Mouse (Mus musculus): Measurements from ENCODE around the gene Gss. TPM values are rescaled to one million over a fixed set of nuclear protein-coding genes. Genes with fewer than 3 reads are reported as not detected.
A peak's percentile ranks its signal among the peaks of the same experiment; 100 is the strongest.
"Not testable (repeated sequence)": the region's sequence is repeated elsewhere in the genome, so short reads cannot be mapped to it uniquely, and the experiment has no call there.

The Gss gene
- total RNA-seq, 2 experiments from 2014 or later, result 11.6 to 15.2 TPM

DNA sequence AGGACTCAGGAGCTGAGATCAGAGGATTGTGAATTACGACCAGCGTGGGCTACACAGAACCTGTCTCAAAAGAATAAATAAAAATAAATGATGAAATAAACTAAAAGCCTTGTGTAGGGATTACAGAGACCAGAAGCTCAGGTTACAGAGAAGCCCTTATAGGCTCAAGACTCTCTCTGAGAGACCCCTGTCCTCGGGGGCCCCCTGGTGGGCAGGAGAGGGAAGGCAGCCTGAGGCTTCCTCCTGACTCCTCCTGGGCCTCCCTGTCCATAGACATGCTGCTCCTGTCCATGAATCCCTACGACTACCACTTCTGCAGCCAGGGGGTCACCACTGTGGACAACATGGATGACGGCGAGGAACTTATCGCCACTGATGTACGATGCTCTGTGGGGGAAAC lies 27.2 kb upstream of the Gss start:
- peak; percentile 88 to 91 for DNase-seq (ENCODE audit: low spot score in 2 of 2)

DNA sequence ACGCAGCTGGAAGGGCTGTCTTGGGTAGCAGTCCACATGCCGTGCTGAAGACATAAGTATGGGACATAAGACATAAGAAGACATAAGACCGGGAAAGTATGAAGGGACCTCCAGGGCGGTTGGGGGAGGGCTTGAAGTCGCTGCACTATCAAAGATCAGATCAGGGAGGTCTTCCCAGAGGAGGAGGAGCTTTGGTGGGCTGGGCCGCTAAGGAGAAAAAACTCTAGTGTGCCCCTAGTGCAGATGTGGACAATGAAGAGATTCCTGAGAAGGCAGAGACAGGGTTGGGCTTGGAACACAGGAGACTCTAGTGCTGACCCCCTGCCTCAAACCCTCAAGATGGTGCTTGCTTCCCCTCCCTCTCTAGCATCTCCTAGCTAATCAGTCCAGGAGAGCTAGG lies 24.4 kb upstream of the Gss start:
- DNase-seq (ENCODE audit: low spot score in 2 of 2), result no peak

DNA sequence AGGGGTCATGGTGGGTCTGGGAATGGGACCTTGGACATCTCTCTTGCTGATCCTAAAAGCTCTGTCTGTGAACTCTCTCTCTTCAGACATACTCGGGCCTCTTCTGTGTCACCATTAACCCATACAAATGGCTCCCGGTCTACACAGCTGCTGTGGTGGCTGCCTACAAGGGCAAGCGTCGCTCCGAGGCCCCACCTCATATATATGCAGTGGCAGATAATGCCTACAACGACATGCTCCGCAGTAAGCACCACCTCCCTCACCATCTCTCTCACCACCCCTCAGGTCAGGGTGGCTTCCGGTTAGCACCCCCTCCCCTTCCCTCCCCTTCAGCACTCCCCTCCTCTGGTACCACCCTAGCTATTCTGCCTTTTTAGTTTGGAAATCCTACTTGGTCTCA lies 21.3 kb upstream of the Gss start:
- no peak for DNase-seq (ENCODE audit: low spot score in 2 of 2)

DNA sequence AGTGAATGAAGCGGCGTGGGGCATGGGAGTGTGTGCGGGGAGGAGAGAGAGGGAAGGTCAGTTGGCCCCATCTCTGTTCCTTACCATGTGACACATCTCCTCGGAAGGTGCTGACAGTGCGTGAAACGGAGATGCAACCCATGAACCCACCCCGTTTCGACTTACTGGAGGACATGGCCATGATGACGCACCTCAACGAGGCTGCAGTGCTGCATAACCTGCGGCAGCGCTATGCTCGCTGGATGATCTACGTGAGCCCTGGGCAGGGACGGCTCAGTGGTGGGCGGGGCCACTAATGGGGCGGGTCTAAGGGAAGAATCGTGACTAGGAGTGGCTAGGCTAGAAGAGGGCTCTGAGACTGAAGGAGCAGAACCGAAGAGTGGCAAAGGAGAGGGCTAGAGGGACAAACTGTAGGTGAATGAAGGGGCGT lies 20.7 kb upstream of the Gss start:
- no peak for DNase-seq (ENCODE audit: low spot score in 2 of 2)

DNA sequence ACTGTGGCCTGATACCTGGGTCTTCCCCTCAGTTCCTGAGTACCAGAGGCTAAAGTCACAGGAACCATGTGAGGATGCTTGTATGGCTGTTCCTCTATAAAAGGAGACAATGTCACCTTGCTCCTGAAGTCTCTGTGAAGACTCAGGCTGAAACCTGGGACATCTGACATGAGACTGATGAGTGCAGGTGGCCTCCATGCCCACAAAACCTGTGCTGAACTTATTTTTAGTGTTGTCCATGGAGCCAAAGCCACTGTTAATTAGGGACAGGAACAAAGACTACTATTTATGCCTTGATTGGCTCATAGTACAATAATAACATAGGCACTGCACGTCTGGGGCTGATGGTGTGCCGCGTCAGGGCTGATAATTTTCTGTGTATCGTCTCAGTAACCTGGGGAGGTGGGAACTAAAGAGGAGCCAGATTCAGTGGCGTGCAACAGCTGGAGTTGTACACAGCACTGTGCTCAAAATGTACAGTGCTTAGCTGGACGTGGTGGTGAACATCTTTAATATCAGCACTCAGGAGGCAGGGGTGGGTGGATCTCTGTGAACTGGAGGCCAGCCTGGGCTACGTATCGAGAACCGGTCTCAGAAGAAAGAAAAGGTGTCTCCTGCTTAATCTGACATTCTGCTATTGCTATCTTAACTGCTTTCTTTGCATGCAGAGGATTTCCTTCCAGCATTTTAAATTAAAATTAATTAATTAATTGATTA lies 19.4 kb upstream of the Gss start:
- DNase-seq (ENCODE audit: low spot score in 2 of 2), result no peak

DNA sequence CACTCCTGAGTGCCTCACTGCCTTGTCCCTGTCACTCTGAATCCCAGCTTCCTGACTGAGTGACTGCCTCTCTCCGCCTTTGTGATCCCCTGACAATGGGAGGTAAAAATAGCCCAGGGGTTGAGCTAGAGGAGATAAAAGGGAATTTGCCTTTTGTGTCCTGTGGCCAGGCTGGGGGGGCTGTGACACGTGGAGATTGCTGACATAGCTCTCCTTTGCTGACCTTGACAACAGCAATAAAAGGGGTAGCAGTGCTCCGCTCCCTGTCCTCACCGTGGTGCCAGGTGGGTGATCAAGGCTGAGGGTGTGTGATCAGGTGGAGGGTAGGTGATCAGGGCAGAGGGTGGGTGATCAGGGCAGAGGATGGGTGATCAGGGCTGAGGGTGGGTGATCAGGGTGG lies 18.4 kb upstream of the Gss start, which contains the start of gene Myh7b:
Gene Myh7b (plus strand): TSS at position 235 of the 400 bp plus-strand sequence.
- no peak for DNase-seq (ENCODE audit: low spot score in 2 of 2)

DNA sequence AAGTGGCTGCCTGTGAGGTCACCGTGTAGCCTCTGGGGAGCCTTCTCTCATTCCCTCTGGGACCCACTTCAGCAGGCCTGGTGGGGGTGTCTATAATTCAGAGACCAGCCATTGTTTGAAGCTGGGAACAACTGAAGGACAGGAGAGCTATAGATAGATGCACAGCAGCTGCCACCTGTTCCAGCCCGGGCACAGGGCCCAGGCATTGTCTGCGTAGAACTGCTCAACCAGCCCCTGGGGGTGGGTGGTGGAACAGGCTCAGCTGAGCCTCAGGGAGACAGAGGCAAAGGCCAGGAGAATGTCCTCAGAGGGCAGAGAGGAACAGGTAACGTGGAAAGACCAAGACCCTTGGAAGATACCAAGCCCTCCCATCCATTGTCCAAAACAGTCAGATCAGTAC lies 13.8 kb upstream of the Gss start:
- peak; percentile 29 to 60 for DNase-seq (ENCODE audit: low spot score in 2 of 2)

DNA sequence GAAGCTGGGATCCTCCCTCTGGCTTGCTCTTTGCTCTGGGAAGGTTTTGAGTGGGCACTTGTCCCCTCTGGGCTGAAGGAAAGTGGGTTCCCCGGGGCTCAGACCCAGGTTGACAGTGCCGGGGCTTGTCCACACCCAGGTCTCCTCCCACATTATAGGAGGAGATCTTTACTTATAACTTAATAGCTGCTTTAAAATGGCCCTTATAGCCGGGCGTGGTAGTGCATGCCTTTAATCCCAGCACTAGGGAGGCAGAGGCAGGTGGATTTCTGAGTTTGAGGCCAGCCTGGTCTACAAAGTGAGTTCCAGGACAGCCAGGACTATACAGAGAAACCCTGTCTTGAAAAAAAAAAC lies 12.6 kb upstream of the Gss start:
- DNase-seq (ENCODE audit: low spot score in 2 of 2), result not testable (repeated sequence)

DNA sequence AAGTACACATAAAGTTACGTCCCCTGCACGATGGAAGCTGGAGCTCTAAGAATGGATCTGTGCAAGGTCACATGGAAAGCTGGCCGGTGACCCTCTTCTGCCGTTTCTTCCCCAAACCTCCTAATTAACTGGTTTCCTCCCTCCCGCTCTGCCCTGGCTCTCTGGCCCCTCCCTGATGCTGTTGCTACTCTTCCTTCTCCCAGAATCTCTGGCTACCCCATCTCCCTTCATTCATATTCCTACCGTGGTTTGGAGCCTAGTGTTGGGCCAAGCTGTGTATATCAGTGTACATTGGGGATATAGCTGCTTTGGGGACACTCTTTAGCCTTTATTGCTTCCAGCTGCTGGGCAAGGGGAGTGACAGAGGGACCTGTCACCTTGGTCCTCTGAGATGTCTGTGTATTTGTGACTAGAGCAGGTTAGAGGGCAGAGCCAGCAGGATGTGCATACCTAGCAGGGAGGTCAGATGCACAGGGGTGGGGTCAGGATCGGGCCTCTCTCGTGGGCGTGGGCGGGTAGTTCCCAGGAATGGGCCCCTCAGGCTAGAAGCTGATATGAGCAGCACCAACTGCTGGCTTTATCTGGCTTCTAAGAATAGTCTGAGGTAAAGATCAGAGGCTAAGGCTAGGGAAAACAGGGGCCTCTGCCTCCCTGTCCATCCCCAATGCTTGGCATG lies 12.1 kb upstream of the Gss start:
- DNase-seq (ENCODE audit: low spot score in 2 of 2), result no peak

DNA sequence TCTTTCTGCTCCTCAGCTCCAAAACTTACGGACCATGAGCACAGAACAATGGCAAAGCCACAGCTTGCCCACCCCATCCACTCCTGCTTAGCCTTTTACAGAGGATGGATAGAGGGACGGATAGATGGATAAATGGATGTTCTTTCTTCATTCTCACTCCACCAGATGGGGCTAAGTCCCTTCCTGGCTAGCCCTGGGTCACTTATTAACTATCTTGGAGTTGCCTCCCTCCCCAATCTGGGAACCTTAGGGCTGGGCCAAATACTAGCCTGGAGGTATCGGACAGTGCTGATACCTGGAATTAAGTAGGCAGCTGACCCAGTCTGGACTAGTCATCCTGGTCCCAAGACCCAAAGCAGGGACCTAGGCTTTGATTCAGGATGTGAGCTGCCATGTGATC lies 11.1 kb upstream of the Gss start:
- DNase-seq (ENCODE audit: low spot score in 2 of 2), result no peak

DNA sequence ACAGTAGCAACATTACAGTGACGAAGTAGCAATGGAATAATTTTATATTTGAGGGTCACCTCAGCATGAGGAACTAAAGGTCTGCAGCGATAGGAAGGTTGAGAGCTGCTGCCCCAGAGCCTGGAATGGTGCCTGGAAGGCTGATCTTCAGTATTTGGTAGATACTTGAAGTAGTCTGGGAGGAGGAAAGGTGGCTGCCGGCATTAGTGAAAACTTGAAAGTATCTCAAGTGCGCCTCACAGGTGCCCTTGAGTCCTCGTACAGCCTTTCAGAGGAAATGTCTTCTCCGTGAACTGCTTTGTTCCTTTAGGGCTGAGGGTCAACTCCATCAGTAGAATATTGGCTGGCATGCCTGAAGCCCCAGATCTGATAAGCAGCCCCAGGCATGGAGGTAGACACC lies 2.9 kb upstream of the Gss start:
- no peak for DNase-seq (ENCODE audit: low spot score in 2 of 2)

DNA sequence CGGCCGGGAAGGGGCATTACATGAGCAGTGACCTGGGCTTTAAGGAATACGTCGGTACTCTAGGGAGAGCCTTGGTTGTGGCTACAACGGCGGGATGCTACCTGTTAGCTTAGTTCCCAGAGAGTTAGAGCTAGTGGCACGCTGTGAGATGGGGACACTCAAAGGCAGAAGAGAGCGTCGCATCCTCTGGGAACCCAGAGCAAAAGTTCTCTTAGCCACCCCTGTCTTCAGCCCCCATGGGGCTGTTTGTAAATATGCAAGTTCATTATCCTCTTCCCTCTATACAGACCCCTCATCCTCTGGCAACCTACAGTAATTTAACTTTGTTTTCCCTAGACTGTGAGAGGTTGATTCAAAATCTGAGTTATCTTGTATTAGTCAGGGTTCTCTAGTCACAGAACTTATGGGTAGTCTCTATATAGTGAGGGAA lies 259 bp upstream of the Gss start:
- DNase-seq (ENCODE audit: low spot score in 2 of 2), result no peak

DNA sequence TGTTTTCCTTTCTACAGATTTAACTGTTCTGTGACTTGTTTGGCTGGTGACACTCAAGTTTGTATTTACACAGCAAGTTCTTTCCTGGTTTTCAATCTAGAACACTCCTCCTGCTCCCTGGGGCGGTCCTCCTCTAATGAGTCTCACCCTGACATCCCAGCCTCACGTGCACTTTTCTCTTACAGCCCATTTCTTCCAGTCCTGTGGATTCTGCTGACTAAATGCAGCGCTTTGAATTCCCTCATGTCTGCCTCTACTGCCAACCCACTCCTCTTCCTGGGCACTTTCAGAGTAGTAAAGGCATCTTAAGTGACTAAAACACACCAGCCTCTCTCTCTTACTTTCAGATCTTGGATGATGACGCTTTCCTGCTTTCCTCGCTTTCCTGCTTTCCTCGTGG lies 934 bp downstream of the Gss start:
- no peak for DNase-seq (ENCODE audit: low spot score in 2 of 2)

DNA sequence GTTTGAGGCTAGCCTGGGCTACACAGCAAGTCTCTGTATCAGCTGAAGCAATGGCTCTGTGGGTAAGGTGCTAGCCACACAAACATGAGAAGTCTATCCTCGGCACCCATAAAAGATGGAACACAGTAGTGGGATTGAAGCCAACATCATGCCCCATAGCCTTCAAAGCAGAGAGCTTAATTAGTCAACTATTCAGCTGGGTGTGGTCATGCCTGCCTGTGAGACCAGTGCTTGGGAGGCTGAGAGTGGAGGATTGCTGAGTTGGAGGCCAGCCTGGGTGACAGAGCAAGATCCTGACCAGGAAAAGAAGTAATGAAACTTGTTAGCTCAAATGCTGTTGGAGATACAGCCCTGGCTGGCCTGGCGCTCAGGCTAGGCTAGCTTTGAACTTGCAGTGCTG lies 1.7 kb downstream of the Gss start:
- no peak for DNase-seq (ENCODE audit: low spot score in 2 of 2)

DNA sequence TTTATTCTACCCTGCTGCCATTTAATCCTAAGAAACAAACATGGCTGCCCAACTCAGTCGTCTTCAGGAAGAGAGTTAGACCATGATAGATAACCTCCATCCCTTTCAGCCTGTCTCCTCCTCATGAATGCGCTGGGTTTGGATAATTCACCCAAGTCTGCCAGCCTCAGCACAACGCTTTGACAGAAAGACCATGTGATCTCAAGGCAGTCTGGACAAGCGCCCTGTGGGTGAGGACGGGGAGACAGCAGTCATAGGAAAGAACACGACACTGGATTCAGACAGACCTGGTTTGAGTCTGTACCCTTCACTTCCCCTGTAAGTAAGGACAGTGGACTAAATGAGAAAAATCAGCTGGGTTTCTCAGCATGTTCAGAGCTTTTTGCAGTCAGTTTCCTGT lies 3.1 kb downstream of the Gss start:
- no peak for DNase-seq (ENCODE audit: low spot score in 2 of 2)

DNA sequence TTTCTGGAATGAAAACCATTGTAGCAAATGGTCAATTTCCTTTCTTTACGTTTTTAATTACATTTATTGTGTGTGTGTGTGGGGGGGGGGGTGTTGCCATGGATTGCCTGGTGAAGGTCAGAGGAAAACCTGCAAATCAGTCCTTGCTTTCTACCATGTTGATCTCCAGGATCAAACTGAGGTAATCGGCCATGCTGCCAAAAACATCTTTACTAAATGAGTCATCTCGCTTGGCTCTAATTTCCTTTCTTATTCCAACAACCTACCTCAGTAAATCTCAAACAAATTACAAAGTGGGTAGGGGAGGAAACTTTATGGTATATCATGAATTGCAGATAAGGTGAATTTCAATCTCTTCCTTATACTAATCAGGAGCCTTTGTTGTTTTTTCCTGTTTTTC lies 4.5 kb downstream of the Gss start:
- no peak for DNase-seq (ENCODE audit: low spot score in 2 of 2)

DNA sequence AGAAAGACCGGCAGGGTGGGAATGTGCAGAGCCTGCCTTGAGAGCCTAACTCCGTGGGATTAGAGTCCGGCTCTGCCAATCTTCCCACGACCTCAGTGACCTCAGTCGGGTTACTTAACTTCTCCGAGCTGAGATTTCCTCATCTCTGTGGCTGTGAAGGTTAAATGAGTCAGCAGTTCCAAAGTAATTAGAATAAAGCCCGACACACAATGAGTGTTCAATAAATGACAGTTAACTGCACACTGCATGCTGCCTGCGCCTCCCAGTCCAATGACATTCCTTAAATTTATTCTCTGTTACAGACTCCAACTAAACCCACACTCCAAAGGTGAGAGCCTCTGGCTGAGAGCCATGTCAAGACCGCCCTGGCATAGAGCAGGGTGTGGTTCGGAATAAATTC lies 7.1 kb downstream of the Gss start:
- no peak for DNase-seq (ENCODE audit: low spot score in 2 of 2)

DNA sequence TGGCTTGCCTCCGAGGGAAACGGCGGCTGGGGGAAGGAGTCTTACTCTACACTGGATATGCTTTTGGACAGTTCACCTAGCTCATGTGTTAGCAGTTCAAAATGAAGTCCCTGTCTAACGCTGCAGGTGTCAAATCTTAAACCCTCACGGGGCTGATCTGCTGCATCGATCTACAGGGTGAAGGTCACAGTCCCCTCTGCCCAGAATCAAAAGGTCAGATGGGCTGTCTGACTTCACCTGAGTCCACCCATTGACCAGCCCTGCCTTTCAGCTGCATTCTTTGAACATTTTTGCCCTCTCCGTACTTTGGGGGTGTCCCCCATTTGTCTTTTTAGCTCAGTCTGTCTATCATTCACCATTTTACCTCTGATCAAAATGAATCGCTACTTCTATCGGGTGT lies 7.5 kb downstream of the Gss start:
- no peak for DNase-seq (ENCODE audit: low spot score in 2 of 2)

DNA sequence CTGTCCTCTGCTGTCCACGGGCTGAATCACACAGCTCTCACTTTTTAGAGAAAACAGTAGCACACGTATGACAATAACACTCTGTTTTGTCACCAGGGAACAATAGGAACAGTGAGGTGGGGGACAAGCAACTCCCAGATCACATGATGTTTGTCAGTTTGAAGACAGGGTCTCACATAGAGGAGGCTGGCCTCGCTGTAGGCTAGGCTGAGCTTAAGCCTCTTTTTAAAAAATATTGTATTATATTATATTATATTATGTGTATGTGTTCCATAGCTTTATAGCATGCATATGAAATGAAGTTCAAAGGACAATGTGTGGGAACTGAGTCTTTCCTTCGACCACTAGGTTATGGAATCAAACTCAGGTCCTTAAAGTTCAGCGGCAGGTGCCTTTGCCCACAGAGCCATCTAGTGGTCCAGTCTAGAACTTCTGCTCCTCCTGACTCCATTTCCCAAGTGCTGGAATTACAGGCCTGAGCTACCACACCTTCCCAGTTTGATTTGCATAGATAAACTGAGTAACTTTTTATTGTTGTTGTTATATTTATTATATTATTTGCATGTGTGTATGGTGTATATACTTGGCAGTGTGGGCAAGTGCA lies 8.6 kb downstream of the Gss start:
- peak; percentile 52 to 68 for DNase-seq (ENCODE audit: low spot score in 2 of 2)

DNA sequence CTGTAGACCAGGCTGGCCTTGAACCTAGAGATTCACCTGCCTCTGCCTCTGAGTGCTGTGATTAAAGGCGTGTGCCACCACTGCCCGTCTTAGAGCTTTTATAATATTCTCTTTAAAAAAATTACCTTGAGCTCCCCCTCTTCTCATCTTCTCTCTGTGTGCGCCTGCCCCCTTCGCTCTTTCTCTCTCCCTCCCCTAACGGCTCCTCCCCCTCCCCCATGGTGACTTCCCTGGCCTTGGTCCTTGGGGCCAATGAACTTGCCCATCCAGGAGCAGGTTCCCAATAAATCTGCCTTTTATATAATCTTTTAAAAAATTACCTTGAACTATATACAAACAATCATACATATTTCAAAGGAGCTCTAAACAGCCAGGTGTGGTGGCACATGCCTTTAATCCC lies 9.6 kb downstream of the Gss start:
- DNase-seq (ENCODE audit: low spot score in 2 of 2), result no peak

DNA sequence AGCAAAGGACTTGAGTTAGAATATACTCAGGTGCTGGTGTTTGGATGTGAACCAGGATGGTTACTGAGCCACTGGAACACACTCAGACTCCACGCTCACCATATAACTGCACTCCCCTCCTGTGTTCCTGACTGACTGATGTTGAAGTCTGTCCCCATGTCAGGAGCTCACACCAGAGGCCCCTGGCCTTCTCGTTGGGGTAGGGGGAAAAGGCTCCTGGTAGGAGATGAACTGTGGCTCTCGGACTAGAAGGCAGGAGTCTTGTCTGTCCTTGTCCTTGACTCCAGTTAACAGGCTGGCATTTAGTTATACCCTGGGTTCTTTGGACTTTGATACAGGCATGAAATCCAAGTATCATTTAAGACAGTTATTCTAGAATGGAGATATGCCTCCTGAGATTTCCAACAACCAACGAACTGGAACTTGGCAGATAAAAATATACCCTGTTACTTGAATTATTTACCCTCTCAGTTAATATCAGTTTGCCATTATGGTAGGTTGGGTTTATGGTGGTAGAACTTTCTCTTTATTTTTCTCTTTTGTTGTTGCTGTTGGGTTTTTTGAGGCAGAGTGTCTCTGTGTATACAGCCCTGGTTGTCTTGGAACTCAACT lies 10.1 kb downstream of the Gss start:
- no peak for DNase-seq (ENCODE audit: low spot score in 2 of 2)

DNA sequence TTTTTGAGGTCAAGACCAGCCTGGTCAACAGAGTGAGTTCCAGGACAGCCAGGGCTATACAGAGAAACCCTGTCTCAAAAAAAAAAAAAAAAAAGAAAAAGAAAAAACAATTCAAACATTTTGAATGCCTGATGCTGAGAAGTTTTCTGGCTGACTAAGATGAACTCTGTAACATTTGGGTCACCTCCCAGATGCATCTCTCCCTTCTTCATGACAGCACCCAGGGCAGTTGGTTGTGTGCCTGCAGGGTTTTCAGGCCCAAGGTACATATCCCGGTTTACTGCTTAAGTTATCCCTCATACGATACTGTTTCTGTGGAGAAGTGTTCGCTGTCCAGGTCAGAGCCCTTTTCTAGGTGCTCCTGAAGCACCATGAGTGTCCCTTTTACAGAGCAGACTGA lies 12.3 kb downstream of the Gss start:
- DNase-seq (ENCODE audit: low spot score in 2 of 2), result no peak
